Comparison of ENCODE assay signal across 9 mouse cellular contexts in genomic region chr5:142608259-142608988, GRCm38 (mm10). TPM values are rescaled to one million over a fixed set of nuclear protein-coding genes. Genes with fewer than 3 reads are reported as not detected.
DNase-seq lines count a peak whose midpoint lies in the region; ATAC-seq lines count a peak whose summit lies in the region.
"Had no signal": no experiment of that assay in that cellular context is flagged by ENCODE, and none has a peak within 500 bp of the region (broad histone marks: within the 10 kb centered on the region; RNA-seq: fewer than 3 reads in every experiment).

Gene Mmd2 (minus strand): TSS chr5:142608800.

- H3K9ac ChIP-seq in kidney, embryonic 15.5 days = peak within 1 kb of the TSS; percentile 29
- H3K9ac ChIP-seq in forebrain, embryonic 15.5 days (replicated peaks) = peak within 1 kb of the TSS; percentile 86
- peak within 1 kb of the TSS; percentile 62 for H3K9ac ChIP-seq in midbrain, embryonic 15.5 days

- H3K27ac ChIP-seq in kidney, embryonic 15.5 days = no peak within 1 kb of the TSS
- H3K27ac ChIP-seq in forebrain, embryonic 15.5 days (replicated peaks) = peak within 1 kb of the TSS; percentile 83
- peak within 1 kb of the TSS; percentile 55 for H3K27ac ChIP-seq in midbrain, embryonic 15.5 days

- peaks cover 24% of the 10 kb centered on the region for H3K27me3 ChIP-seq in kidney, embryonic 15.5 days
- no peaks in the 10 kb centered on the region for H3K27me3 ChIP-seq in forebrain, embryonic 15.5 days
- H3K27me3 ChIP-seq in midbrain, embryonic 15.5 days (replicated peaks) = 0 out of 2 replicates have a peak, but pooled peaks cover 5% of the 10 kb centered on the region

- ATAC-seq in kidney, embryonic 15.5 days (replicated peaks; ENCODE audit: low FRiP score) = no peak; the same call in 1 of the 2 replicates
- ATAC-seq in forebrain, embryonic 15.5 days (replicated peaks) = peak; percentile 92
- peak; percentile 77 for ATAC-seq in midbrain, embryonic 15.5 days (replicated peaks)
- ATAC-seq in inflammation-experienced regulatory T-cells, adult 6 months = no peak

- WGBS in kidney, embryonic 15.5 days = 3% methylated on average over 42 of the region's 42 CpGs
- WGBS in forebrain, embryonic 15.5 days = 1% methylated on average over 42 of the region's 42 CpGs
- WGBS in midbrain, embryonic 15.5 days = 3% methylated on average over 38 of the region's 42 CpGs

- no peaks in the 10 kb centered on the region for H3K9me3 ChIP-seq in kidney, embryonic 15.5 days (replicated peaks)
- no peaks in the 10 kb centered on the region for H3K9me3 ChIP-seq in forebrain, embryonic 15.5 days
- H3K9me3 ChIP-seq in midbrain, embryonic 15.5 days = no peaks in the 10 kb centered on the region
- H3K9me3 ChIP-seq: megakaryocyte, embryonic 14.5 days had no signal

- peaks cover 12% of the 10 kb centered on the region for H3K4me1 ChIP-seq in kidney, embryonic 15.5 days
- H3K4me1 ChIP-seq in forebrain, embryonic 15.5 days = peaks cover 32% of the 10 kb centered on the region
- H3K4me1 ChIP-seq in midbrain, embryonic 15.5 days = peaks cover 19% of the 10 kb centered on the region

- no peaks in the 10 kb centered on the region for H3K36me3 ChIP-seq in kidney, embryonic 15.5 days
- no peaks in the 10 kb centered on the region for H3K36me3 ChIP-seq in forebrain, embryonic 15.5 days
- no peaks in the 10 kb centered on the region for H3K36me3 ChIP-seq in midbrain, embryonic 15.5 days (replicated peaks)

- H3K4me3 ChIP-seq in kidney, embryonic 15.5 days (replicated peaks) = peak within 1 kb of the TSS; percentile 43
- H3K4me3 ChIP-seq in forebrain, embryonic 15.5 days = peak within 1 kb of the TSS; percentile 70
- H3K4me3 ChIP-seq in midbrain, embryonic 15.5 days = peak within 1 kb of the TSS; percentile 50
- H3K4me3 ChIP-seq: megakaryocyte, embryonic 14.5 days had no signal

- DNase-seq in kidney, adult 18-20 months = no peak
- peak; percentile 52 for DNase-seq in brain, embryonic 18.5 days (ENCODE audit: low read depth, low spot score)
- DNase-seq in left cerebral cortex, adult 11 months (ENCODE audit: low spot score) = peak; percentile 51
- DNase-seq in spleen, postnatal 14 days (ENCODE audit: low spot score in 2 of 2) = no peak

- peak within 1 kb of the TSS; percentile 79 for H3K4me2 ChIP-seq in kidney, embryonic 15.5 days
- H3K4me2 ChIP-seq in forebrain, embryonic 15.5 days (replicated peaks) = peak within 1 kb of the TSS; percentile 71
- H3K4me2 ChIP-seq in midbrain, embryonic 15.5 days = peak within 1 kb of the TSS; percentile 90

RNA-seq across cellular contexts. Expression of gene Mmd2, which starts in this region (rescaled TPM):
- 0.51 and 1.3 TPM in 2 replicates for polyA plus RNA-seq in kidney, embryonic 15.5 days (2015; fragmentation: Nextera tagmentation; extraction: Ambion mirVana)
- polyA plus RNA-seq in forebrain, embryonic 15.5 days (2015; fragmentation: Nextera tagmentation; extraction: Ambion mirVana) = 76.8 and 79.9 TPM in 2 replicates
- 40.9 and 47.5 TPM in 2 replicates for polyA plus RNA-seq in midbrain, embryonic 15.5 days (2015; fragmentation: Nextera tagmentation; extraction: Ambion mirVana)
- polyA plus RNA-seq in inflammation-experienced regulatory T-cells, adult 6 months (2017; shearing (Covaris generic)) = not detected

Comparison
In these comparisons a context has a peak if more than half of its experiments do, and no peak if none do; other contexts are left out.
1. RNA of gene Mmd2 (polyA plus RNA-seq): 76.8 to 79.9 TPM in forebrain, embryonic 15.5 days and 40.9 to 47.5 TPM in midbrain, embryonic 15.5 days; 0.51 to 1.3 TPM in kidney, embryonic 15.5 days and not detected in inflammation-experienced regulatory T-cells, adult 6 months; every median in the first group is over 10 times any median in the second.
2. ATAC-seq: peak in forebrain, embryonic 15.5 days (single experiment) and midbrain, embryonic 15.5 days (single experiment); none in kidney, embryonic 15.5 days (single experiment) and inflammation-experienced regulatory T-cells, adult 6 months (single experiment).
3. H3K9ac ChIP-seq: peak in every context shown above with its lines; median percentile 86 in forebrain, embryonic 15.5 days; 62 in midbrain, embryonic 15.5 days; 29 in kidney, embryonic 15.5 days.
4. DNase-seq: peak in brain, embryonic 18.5 days (single experiment) and left cerebral cortex, adult 11 months (single experiment); none in kidney, adult 18-20 months (single experiment) and spleen, postnatal 14 days (0 of 2).
5. Peak in every context shown above with its lines, with median percentiles within 50 percentile points of each other: H3K4me2 ChIP-seq and H3K4me3 ChIP-seq.